Comparison of ENCODE assay signal across 9 mouse cellular contexts in genomic region chr7:107593904-107594303, GRCm38 (mm10). TPM values are rescaled to one million over a fixed set of nuclear protein-coding genes. Genes with fewer than 3 reads are reported as not detected.
DNase-seq lines count a peak whose midpoint lies in the region; ATAC-seq lines count a peak whose summit lies in the region.
"Had no signal": no experiment of that assay in that cellular context is flagged by ENCODE, and none has a peak within 500 bp of the region (broad histone marks: within the 10 kb centered on the region; RNA-seq: fewer than 3 reads in every experiment).

No protein-coding gene starts in this region.

- peak overlapping the region; percentile 59 for H3K4me3 ChIP-seq in kidney, embryonic 16.5 days (ENCODE audit: low read length)
- 0 out of 2 replicates have a peak overlapping the region, but pooled peaks have one; percentile 48 for H3K4me3 ChIP-seq in forebrain, embryonic 14.5 days (ENCODE audit: low read depth, low read length)
- H3K4me3 ChIP-seq in limb, embryonic 10.5 days, result peak overlapping the region; percentile 68
- H3K4me3 ChIP-seq in midbrain, embryonic 14.5 days (replicated peaks; ENCODE audit: low read depth, low read length), result peak overlapping the region; percentile 58

- no peak for DNase-seq in kidney, adult 8-10 months
- DNase-seq in forebrain, embryonic 14.5 days (ENCODE audit: low spot score), result no peak
- no peak for DNase-seq in limb, embryonic 10.5 days (ENCODE audit: low spot score)
- no peak for DNase-seq in midbrain, embryonic 14.5 days
- no peak for DNase-seq in frontal cortex, postnatal 36 days (ENCODE audit: low spot score in 2 of 2)
- no peak for DNase-seq in cerebellum, adult 8-10 months
- DNase-seq in ovary, postnatal 36 days (ENCODE audit: low spot score), result no peak

- H3K4me1 ChIP-seq in kidney, embryonic 16.5 days (ENCODE audit: insufficient read depth, low read length), result peaks cover 3% of the 10 kb centered on the region; the same call in 1 of the 2 replicates
- peaks cover 3% of the 10 kb centered on the region; the same call in 1 of the 2 replicates for H3K4me1 ChIP-seq in forebrain, embryonic 14.5 days (ENCODE audit: control insufficient read depth, insufficient read depth, low read length)
- peaks cover 34% of the 10 kb centered on the region for H3K4me1 ChIP-seq in limb, embryonic 10.5 days
- 0 out of 2 replicates have a peak, but pooled peaks cover 7% of the 10 kb centered on the region for H3K4me1 ChIP-seq in midbrain, embryonic 14.5 days (ENCODE audit: control insufficient read depth, insufficient read depth, low read length)

- 31% methylated on average over 7 of the region's 7 CpGs for WGBS in kidney, embryonic 16.5 days
- 35% methylated on average over 7 of the region's 7 CpGs for WGBS in forebrain, embryonic 14.5 days
- WGBS in limb, embryonic 10.5 days, result 39% methylated on average over 7 of the region's 7 CpGs
- WGBS in midbrain, embryonic 14.5 days, result 29% methylated on average over 7 of the region's 7 CpGs

- H3K9ac ChIP-seq in kidney, embryonic 16.5 days (replicated peaks; ENCODE audit: low read length), result peak overlapping the region; percentile 62
- H3K9ac ChIP-seq in forebrain, embryonic 14.5 days (ENCODE audit: low read length), result no peak overlapping the region
- H3K9ac ChIP-seq in midbrain, embryonic 14.5 days (replicated peaks; ENCODE audit: low read length), result 0 out of 2 replicates have a peak overlapping the region, but pooled peaks have one; percentile 54

- no peaks in the 10 kb centered on the region for H3K9me3 ChIP-seq in kidney, embryonic 16.5 days (ENCODE audit: low read length)
- no peaks in the 10 kb centered on the region for H3K9me3 ChIP-seq in forebrain, embryonic 14.5 days (replicated peaks; ENCODE audit: control insufficient read depth, low read length)
- no peaks in the 10 kb centered on the region for H3K9me3 ChIP-seq in limb, embryonic 10.5 days (replicated peaks)
- no peaks in the 10 kb centered on the region for H3K9me3 ChIP-seq in midbrain, embryonic 14.5 days (ENCODE audit: control insufficient read depth, low read length)

- H3K4me2 ChIP-seq in kidney, embryonic 16.5 days (replicated peaks; ENCODE audit: low read depth, low read length), result peak overlapping the region; percentile 91
- H3K4me2 ChIP-seq in forebrain, embryonic 14.5 days (ENCODE audit: low read length), result peak overlapping the region; percentile 93
- peak overlapping the region; percentile 97 for H3K4me2 ChIP-seq in midbrain, embryonic 14.5 days (ENCODE audit: low read length)

- ATAC-seq in kidney, embryonic 16.5 days (ENCODE audit: low FRiP score, low TSS enrichment), result no peak
- ATAC-seq in forebrain, embryonic 14.5 days, result no peak
- ATAC-seq in midbrain, embryonic 14.5 days (ENCODE audit: low FRiP score, low TSS enrichment), result no peak

- H3K36me3 ChIP-seq in kidney, embryonic 16.5 days (ENCODE audit: insufficient read depth, low read length), result peaks cover 6% of the 10 kb centered on the region; the same call in 1 of the 2 replicates
- no peaks in the 10 kb centered on the region for H3K36me3 ChIP-seq in forebrain, embryonic 14.5 days (ENCODE audit: control insufficient read depth, insufficient read depth, low read length)
- peaks cover 23% of the 10 kb centered on the region for H3K36me3 ChIP-seq in limb, embryonic 10.5 days
- no peaks in the 10 kb centered on the region for H3K36me3 ChIP-seq in midbrain, embryonic 14.5 days (ENCODE audit: control insufficient read depth, insufficient read depth, low read length)

- H3K27me3 ChIP-seq in kidney, embryonic 16.5 days (ENCODE audit: insufficient read depth, low read length), result no peaks in the 10 kb centered on the region
- H3K27me3 ChIP-seq in forebrain, embryonic 14.5 days (replicated peaks; ENCODE audit: control insufficient read depth, insufficient read depth, low read length), result peaks cover 3% of the 10 kb centered on the region; the same call in 1 of the 2 replicates
- H3K27me3 ChIP-seq in limb, embryonic 10.5 days (ENCODE audit: low read depth, poor library complexity, severe bottlenecking), result no peaks in the 10 kb centered on the region
- H3K27me3 ChIP-seq in midbrain, embryonic 14.5 days (ENCODE audit: control insufficient read depth, insufficient read depth, low read length), result peaks cover 5% of the 10 kb centered on the region; the same call in 1 of the 2 replicates
- H3K27me3 ChIP-seq: Patski had no signal

- no peak overlapping the region; the same call in 1 of the 2 replicates for H3K27ac ChIP-seq in kidney, embryonic 16.5 days (ENCODE audit: low read length)
- H3K27ac ChIP-seq in forebrain, embryonic 14.5 days (ENCODE audit: low read depth, low read length), result no peak overlapping the region
- no peak overlapping the region for H3K27ac ChIP-seq in limb, embryonic 10.5 days
- no peak overlapping the region for H3K27ac ChIP-seq in midbrain, embryonic 14.5 days (replicated peaks; ENCODE audit: low read depth, low read length)

RNA-seq across cellular contexts. Expression of gene Ppfibp2, which starts 1.1 kb away (rescaled TPM):
- polyA plus RNA-seq in kidney, embryonic 16.5 days (2015; fragmentation: Nextera tagmentation; extraction: Ambion mirVana), result 6.4 and 7.1 TPM in 2 replicates
- 1.6 and 1.8 TPM in 2 replicates for polyA plus RNA-seq in forebrain, embryonic 14.5 days (2014; fragmentation: Nextera tagmentation; extraction: Ambion mirVana)
- 22.0 and 24.9 TPM in 2 replicates for polyA plus RNA-seq in limb, embryonic 10.5 days (2016; fragmentation: Nextera tagmentation; extraction: Ambion mirVana)
- polyA plus RNA-seq in midbrain, embryonic 14.5 days (2014; fragmentation: Nextera tagmentation; extraction: Ambion mirVana), result 0.46 and 1.0 TPM in 2 replicates

RNA-seq across cellular contexts. Expression of gene Olfml1, which starts 26.7 kb away (rescaled TPM):
- 24.3 and 26.4 TPM in 2 replicates for polyA plus RNA-seq in kidney, embryonic 16.5 days (2015; fragmentation: Nextera tagmentation; extraction: Ambion mirVana)
- polyA plus RNA-seq in forebrain, embryonic 14.5 days (2014; fragmentation: Nextera tagmentation; extraction: Ambion mirVana), result 3.5 and 4.1 TPM in 2 replicates
- polyA plus RNA-seq in limb, embryonic 10.5 days (2016; fragmentation: Nextera tagmentation; extraction: Ambion mirVana), result 9.7 and 22.3 TPM in 2 replicates
- 0.16 and 1.4 TPM in 2 replicates for polyA plus RNA-seq in midbrain, embryonic 14.5 days (2014; fragmentation: Nextera tagmentation; extraction: Ambion mirVana)
- polyA plus RNA-seq: Patski had no signal

RNA-seq across cellular contexts. Expression of gene 5330417H12Rik, which starts 31.1 kb away (rescaled TPM):
- not detected in 2 replicates for polyA plus RNA-seq in kidney, embryonic 16.5 days (2015; fragmentation: Nextera tagmentation; extraction: Ambion mirVana)
- not detected in 2 replicates for polyA plus RNA-seq in forebrain, embryonic 14.5 days (2014; fragmentation: Nextera tagmentation; extraction: Ambion mirVana)
- not detected in 2 replicates for polyA plus RNA-seq in limb, embryonic 10.5 days (2016; fragmentation: Nextera tagmentation; extraction: Ambion mirVana)
- not detected in 2 replicates for polyA plus RNA-seq in midbrain, embryonic 14.5 days (2014; fragmentation: Nextera tagmentation; extraction: Ambion mirVana)
- polyA plus RNA-seq: Patski had no signal
